Mouse (Mus musculus) intestine, embryonic 14.5 days (tissue): ENCODE results near the gene Tcp11. TPM values are rescaled to one million over a fixed set of nuclear protein-coding genes. Genes with fewer than 3 reads are reported as not detected.

Experiments used
- ATAC-seq: fragments of 200-750 bp; cut with Nextera tagmentation; replicated peaks from 2 replicates; pipeline ENCODE4 v1.8.0; 2017; ENCODE audit warnings: low read depth, moderate number of reproducible peaks, moderate TSS enrichment, moderate library complexity; ENCODE audit not compliant: low FRiP score, low TSS enrichment
- DNase-seq: peaks from one replicate; pipeline ENCODE4 v3.0.0-alpha.2; 2018; ENCODE audit warnings: low spot score
- H3K27ac ChIP-seq: fragments of 300-500 bp; sonication (generic); 2 replicates; pipeline ENCODE4 v1.5.1; 2014; ENCODE audit warnings: low read depth, mild to moderate bottlenecking, control low read depth
- H3K27me3 ChIP-seq: fragments of 300-500 bp; sonication (generic); replicated peaks from 2 replicates; pipeline ENCODE4 v1.6.1; 2014; ENCODE audit warnings: low read length, control low read depth; ENCODE audit not compliant: control insufficient read depth, insufficient read depth
- H3K36me3 ChIP-seq: fragments of 300-500 bp; sonication (generic); 2 replicates; pipeline ENCODE4 v1.6.1; 2014; ENCODE audit warnings: low read length, control low read depth; ENCODE audit not compliant: control insufficient read depth, insufficient read depth
- H3K4me1 ChIP-seq: fragments of 300-500 bp; sonication (generic); replicated peaks from 2 replicates; pipeline ENCODE4 v1.6.1; 2014; ENCODE audit warnings: low read length, control low read depth, mixed read lengths; ENCODE audit not compliant: control insufficient read depth, insufficient read depth
- H3K4me2 ChIP-seq: fragments of 300-500 bp; sonication (generic); 2 replicates; pipeline ENCODE4 v1.6.1; 2014; ENCODE audit warnings: low read length
- H3K4me3 ChIP-seq: fragments of 300-500 bp; sonication (generic); 2 replicates; pipeline ENCODE4 v1.5.1; 2014; ENCODE audit warnings: low read depth, low read length, control low read depth, mixed read lengths
- H3K9ac ChIP-seq: fragments of 300-500 bp; sonication (generic); 2 replicates; pipeline ENCODE4 v1.6.1; 2014; ENCODE audit warnings: mild to moderate bottlenecking, low read length
- H3K9me3 ChIP-seq: fragments of 300-500 bp; sonication (generic); 2 replicates; pipeline ENCODE4 v1.6.1; 2016; ENCODE audit warnings: low read length, control low read depth; ENCODE audit not compliant: control insufficient read depth
- whole genome bisulfite sequencing: fragments of 180-500 bp; shearing (Covaris S2); extraction: QIAGEN DNeasy Blood & Tissue Kit; methylation state at CpG from one replicate; pipeline ENCODE4 v1.1.7; 2014; 5-methylcytosine and 5-hydroxymethylcytosine counted together
- polyA plus RNA-seq: library from polyadenylated mRNA; unstranded; fragments of >200 nt; fragmentation: Nextera tagmentation; extraction: Ambion mirVana; gene quantifications from 2 replicates; pipeline ENCODE4 v1.2.1, GENCODE M21; 2014

The Tcp11 gene
- polyA plus RNA-seq, 1 experiment from 2014 or later: 1.4 TPM

DNA sequence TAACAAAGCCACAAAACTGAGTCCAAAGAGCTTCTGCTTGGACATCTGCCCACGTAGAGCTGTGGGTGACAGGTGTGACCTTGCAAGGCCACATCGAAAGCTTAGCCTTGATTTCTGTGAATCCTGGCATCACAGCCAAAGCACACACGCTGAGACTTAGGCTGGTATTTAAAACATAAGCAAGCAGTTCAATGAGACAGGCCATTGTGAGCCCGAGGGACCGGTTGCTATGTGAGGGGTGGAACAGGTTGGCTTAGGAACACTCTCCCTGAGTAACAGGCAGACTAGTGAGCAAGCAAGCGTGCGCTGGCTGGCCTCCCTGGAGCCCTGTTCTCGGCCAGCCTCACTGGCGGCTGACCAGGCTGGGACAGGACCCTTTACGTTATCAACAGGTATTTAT is 58.5 kb downstream of the Tcp11 start:
- peaks cover 53% of the 10 kb centered on the region for H3K4me1 ChIP-seq
- H3K27ac ChIP-seq: 0 out of 2 replicates have a peak overlapping the region, but pooled peaks have one; percentile 9
- 53% methylated on average over 10 of the region's 10 CpGs for WGBS
- no peaks in the 10 kb centered on the region for H3K36me3 ChIP-seq
- H3K27me3 ChIP-seq: no peaks in the 10 kb centered on the region
- no peak overlapping the region for H3K9ac ChIP-seq
- H3K4me2 ChIP-seq: no peak overlapping the region
- ATAC-seq: no peak
- no peak for DNase-seq
- H3K4me3 ChIP-seq: no peak overlapping the region
- H3K9me3 ChIP-seq: no peaks in the 10 kb centered on the region

DNA sequence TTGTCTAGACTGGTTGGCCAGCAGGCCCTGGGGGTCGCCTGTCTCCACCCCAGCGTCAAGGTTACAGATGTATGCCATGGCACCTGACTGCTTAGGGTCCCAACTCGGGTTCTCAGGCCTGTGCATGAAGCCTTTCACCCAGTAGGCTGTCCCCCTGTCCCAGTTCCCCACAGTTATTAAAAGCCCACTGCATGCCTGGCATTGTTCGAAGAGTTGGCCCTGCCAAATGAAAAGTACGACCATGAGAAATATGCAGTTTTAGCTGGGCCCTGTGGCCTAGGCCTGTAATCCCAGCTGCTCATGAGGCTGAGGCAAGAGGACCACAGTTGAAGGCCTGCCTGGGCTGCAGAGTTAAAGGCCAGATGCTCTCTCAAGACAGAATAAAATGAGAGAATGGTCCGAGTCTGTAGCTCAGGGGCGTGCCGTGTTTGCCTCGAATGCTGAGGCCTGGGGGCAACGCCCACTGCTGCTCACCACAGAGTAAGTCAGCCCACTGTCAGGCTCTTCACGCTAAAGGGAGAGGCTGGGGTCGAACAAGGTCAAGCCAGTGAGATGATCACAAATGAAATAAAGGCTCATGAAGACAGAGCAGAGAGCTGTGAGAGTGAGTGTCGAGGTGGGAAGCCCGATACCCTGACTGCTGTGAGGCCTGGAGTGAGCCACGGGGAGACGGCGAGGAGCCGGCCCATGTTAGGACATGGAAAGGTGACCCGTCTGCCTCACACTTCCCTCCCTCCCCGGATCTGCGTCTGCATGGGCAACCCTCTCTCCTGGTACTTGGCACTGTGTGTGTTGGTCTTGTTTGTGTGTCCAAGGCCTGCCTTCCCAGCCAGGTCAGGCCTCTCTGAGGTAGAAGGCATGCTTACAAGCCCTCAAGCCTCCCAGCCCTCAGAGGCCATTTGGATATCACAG is 60.4 kb downstream of the Tcp11 start:
- Histone ChIP-seq H3K4me3 (no peak overlapping the region), H3K36me3 (no peaks in the 10 kb centered on the region), H3K27me3 (no peaks in the 10 kb centered on the region), H3K9me3 (no peaks in the 10 kb centered on the region), H3K4me2 (no peak overlapping the region), H3K27ac (no peak overlapping the region), H3K9ac (no peak overlapping the region), H3K4me1 (peaks cover 47% of the 10 kb centered on the region)
- DNase-seq: no peak
- no peak for ATAC-seq
- 74% methylated on average over 21 of the region's 21 CpGs for WGBS

DNA sequence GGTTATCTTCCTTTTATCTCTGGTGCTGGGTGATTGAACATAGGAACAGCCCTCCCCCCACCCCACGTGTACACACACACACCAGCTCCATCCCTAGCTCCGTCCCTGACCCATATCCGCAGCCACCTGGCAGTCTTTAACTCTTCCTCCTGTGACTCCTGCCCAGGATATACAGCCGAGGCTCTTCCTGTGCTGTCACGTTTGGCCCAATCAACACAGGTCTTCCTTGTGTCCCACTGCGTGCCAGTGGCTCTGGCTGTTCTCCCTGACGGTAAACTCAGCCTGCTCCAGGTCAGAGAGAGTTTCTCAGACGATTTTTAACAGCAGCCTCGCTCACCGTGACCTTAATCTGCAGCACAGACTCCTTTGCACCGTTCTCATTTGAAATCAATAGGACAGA is 61.7 kb downstream of the Tcp11 start:
- Histone ChIP-seq H3K4me2 (no peak overlapping the region), H3K27ac (no peak overlapping the region), H3K9ac (no peak overlapping the region), H3K4me1 (peaks cover 51% of the 10 kb centered on the region), H3K27me3 (no peaks in the 10 kb centered on the region), H3K36me3 (no peaks in the 10 kb centered on the region), H3K4me3 (no peak overlapping the region), H3K9me3 (no peaks in the 10 kb centered on the region)
- ATAC-seq (no peak), DNase-seq (no peak)
- 51% methylated on average over 11 of the region's 11 CpGs for WGBS

DNA sequence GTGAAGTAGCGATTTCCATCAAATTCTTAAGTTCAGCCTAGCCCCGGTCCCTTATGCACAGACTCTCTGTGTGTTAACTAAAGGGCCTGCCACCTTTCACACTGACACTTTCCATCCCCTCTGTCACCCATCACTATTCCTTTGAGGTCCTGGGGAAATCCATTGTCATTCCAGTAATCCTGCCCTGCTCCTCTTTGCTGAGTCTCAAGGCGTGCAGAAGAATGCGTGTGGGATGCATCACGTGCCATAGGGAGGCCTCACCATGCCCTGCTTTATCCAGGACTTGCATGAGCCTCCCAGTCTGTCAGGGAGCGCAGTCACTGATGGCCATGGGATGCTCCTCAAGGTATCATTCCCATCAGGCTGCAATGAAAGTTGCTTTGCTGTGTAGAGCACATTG is 62.1 kb downstream of the Tcp11 start:
- no peaks in the 10 kb centered on the region for H3K27me3 ChIP-seq
- ATAC-seq (no peak), DNase-seq (no peak)
- H3K36me3 ChIP-seq: no peaks in the 10 kb centered on the region
- H3K27ac ChIP-seq: no peak overlapping the region
- H3K9ac ChIP-seq: no peak overlapping the region
- no peak overlapping the region for H3K4me3 ChIP-seq
- H3K4me1 ChIP-seq: peaks cover 55% of the 10 kb centered on the region
- 57% methylated on average over 6 of the region's 6 CpGs for WGBS
- no peak overlapping the region for H3K4me2 ChIP-seq
- no peaks in the 10 kb centered on the region for H3K9me3 ChIP-seq

Other genes starting within 250 kb of the Tcp11 start
- gene Snrpc, start 242.5 kb downstream of the Tcp11 start, polyA plus RNA-seq: 302 and 314 TPM in 2 replicates
- 5.8 and 6.6 TPM in 2 replicates for gene Uhrf1bp1, start 224.2 kb downstream of the Tcp11 start, polyA plus RNA-seq
- 16.4 and 16.9 TPM in 2 replicates for gene Anks1, start 171.3 kb downstream of the Tcp11 start, polyA plus RNA-seq
- gene Taf11, start 170.8 kb downstream of the Tcp11 start, polyA plus RNA-seq: 59.7 and 66.0 TPM in 2 replicates
- 3.5 TPM in 2 replicates for gene Scube3, start 61.5 kb upstream of the Tcp11 start, polyA plus RNA-seq
- gene Zfp523, start 96.5 kb upstream of the Tcp11 start, polyA plus RNA-seq: 31.8 and 32.4 TPM in 2 replicates
- gene Def6, start 127.1 kb upstream of the Tcp11 start, polyA plus RNA-seq: 1.9 and 2.6 TPM in 2 replicates
- gene Ppard, start 152.1 kb upstream of the Tcp11 start, polyA plus RNA-seq: 2.1 and 2.5 TPM in 2 replicates
- gene Fance, start 232.9 kb upstream of the Tcp11 start, polyA plus RNA-seq: 27.3 and 33.7 TPM in 2 replicates
- gene Rpl10a, start 247.8 kb upstream of the Tcp11 start, polyA plus RNA-seq: 909 and 955 TPM in 2 replicates